Mouse (Mus musculus) ovary, adult 2 months (tissue): Measurements from ENCODE around the gene Gm9936. TPM values are rescaled to one million over a fixed set of nuclear protein-coding genes. Genes with fewer than 3 reads are reported as not detected.

ENCODE experiments used
- polyA plus RNA-seq: library from polyadenylated mRNA; depleted of rRNA; stranded (reverse); fragments of >200 nt; gene quantifications from 2 replicates; pipeline ENCODE4 v1.2.3, GENCODE M21; 2012; rRNA removed

The Gm9936 gene
- polyA plus RNA-seq: not detected in 2 replicates

GRCm38 (mm10) chr5:114858582-114858981 lies at the start of gene Gm9936:
Gm9936 (minus strand) TSS chr5:114858682.

GRCm38 (mm10) chr5:114896688-114897373 lies 38.3 kb upstream of the Gm9936 start, which contains the start of gene Oasl2:
Oasl2 (plus strand) TSS chr5:114896936.

GRCm38 (mm10) chr5:114853364-114853763 lies 5.1 kb downstream of the Gm9936 start, which contains the start of gene 4930519G04Rik:
4930519G04Rik (plus strand) TSS chr5:114853664.

GRCm38 (mm10) chr5:114822796-114823688 lies 35.4 kb downstream of the Gm9936 start, which contains the start of gene 1500011B03Rik:
1500011B03Rik (minus strand) TSS chr5:114823468.

Other genes starting within 250 kb of the Gm9936 start
- 15.0 and 18.1 TPM in 2 replicates for gene Trpv4, start 200.3 kb downstream of the Gm9936 start, polyA plus RNA-seq
- 89.3 and 108 TPM in 2 replicates for gene Gltp, start 167.7 kb downstream of the Gm9936 start, polyA plus RNA-seq
- 17.0 TPM in 2 replicates for gene Tchp, start 150.9 kb downstream of the Gm9936 start, polyA plus RNA-seq
- gene Ankrd13a, start 84.0 kb downstream of the Gm9936 start, polyA plus RNA-seq: 79.4 and 87.0 TPM in 2 replicates
- 59.4 and 63.5 TPM in 2 replicates for gene Git2, start 83.2 kb downstream of the Gm9936 start, polyA plus RNA-seq
- 56.0 and 59.4 TPM in 2 replicates for gene 1500011B03Rik, start 35.2 kb downstream of the Gm9936 start, polyA plus RNA-seq
- 0.06 TPM in 1 of 2 replicates, not detected in the other for gene 4930519G04Rik, start 5.0 kb downstream of the Gm9936 start, polyA plus RNA-seq
- gene Oasl2, start 38.3 kb upstream of the Gm9936 start, polyA plus RNA-seq: 12.8 and 16.7 TPM in 2 replicates
- 4.4 and 5.9 TPM in 2 replicates for gene Oasl1, start 64.6 kb upstream of the Gm9936 start, polyA plus RNA-seq
- 27.6 and 31.4 TPM in 2 replicates for gene 2210016L21Rik, start 83.5 kb upstream of the Gm9936 start, polyA plus RNA-seq
- 0.16 and 0.18 TPM in 2 replicates for gene Hnf1a, start 112.4 kb upstream of the Gm9936 start, polyA plus RNA-seq
- gene Sppl3, start 152.5 kb upstream of the Gm9936 start, polyA plus RNA-seq: 174 TPM in 2 replicates
- gene Gm10401, start 239.6 kb upstream of the Gm9936 start, polyA plus RNA-seq: not detected in 2 replicates